Mouse (Mus musculus): ENCODE data around the gene Htr5a.

The Htr5a gene

GRCm38 (mm10) chr5:27881261-27881660, 39.3 kb downstream of the Htr5a start:
- DNase-seq (ENCODE audit: low spot score in 2 of 2): no peak

GRCm38 (mm10) chr5:27888080-27888479, 46.1 kb downstream of the Htr5a start:
- DNase-seq (ENCODE audit: low spot score in 2 of 2): no peak

GRCm38 (mm10) chr5:27895961-27896360, 54.0 kb downstream of the Htr5a start:
- no peak for DNase-seq (ENCODE audit: low spot score in 2 of 2)

GRCm38 (mm10) chr5:27899756-27900155, 57.8 kb downstream of the Htr5a start:
- DNase-seq (ENCODE audit: low spot score in 2 of 2): no peak

- DNase-seq (ENCODE audit: low spot score in 2 of 2): no peak
These were observed 58.2 kb downstream of the Htr5a start for GRCm38 (mm10) chr5:27900186-27900585.

Measured in spleen, postnatal 14 days (tissue).